Mouse (Mus musculus) gastrocnemius, postnatal 25 days (tissue): Measurements from ENCODE around the gene Zfp202. TPM values are rescaled to one million over a fixed set of nuclear protein-coding genes. Genes with fewer than 3 reads are reported as not detected.

Source experiments
- DNase-seq: peaks from one replicate; pipeline ENCODE4 v3.0.0; 2022
- total RNA-seq, 2 experiments: library from RNA; stranded (reverse); gene quantifications; 1 replicate in 1 of 2; 2 replicates in 1 of 2; pipeline ENCODE4 v1.2.3; 2021

Zfp202 gene
- total RNA-seq, 2 experiments from 2014 or later = 1.3 to 1.4 TPM

DNA sequence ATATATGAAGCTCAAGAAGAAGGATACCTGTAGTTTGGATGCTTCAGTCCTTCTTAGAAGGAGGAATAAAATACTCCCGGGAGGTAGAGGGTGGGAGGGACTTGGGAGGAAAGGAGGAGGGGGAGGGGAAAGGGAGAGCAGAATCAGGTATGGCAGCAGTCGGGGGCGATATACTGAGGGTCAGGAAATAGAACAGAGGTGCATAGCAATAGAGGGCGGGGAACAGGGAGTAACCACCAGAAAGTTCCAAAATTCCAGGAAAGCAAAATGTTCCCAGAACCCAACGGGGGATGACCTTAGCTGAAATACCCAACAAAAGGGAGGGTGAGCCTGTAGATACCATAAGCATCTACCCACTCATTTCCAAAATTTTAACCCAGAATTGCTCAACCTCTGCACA is 48.2 kb downstream of the Zfp202 start:
- no peak for DNase-seq

DNA sequence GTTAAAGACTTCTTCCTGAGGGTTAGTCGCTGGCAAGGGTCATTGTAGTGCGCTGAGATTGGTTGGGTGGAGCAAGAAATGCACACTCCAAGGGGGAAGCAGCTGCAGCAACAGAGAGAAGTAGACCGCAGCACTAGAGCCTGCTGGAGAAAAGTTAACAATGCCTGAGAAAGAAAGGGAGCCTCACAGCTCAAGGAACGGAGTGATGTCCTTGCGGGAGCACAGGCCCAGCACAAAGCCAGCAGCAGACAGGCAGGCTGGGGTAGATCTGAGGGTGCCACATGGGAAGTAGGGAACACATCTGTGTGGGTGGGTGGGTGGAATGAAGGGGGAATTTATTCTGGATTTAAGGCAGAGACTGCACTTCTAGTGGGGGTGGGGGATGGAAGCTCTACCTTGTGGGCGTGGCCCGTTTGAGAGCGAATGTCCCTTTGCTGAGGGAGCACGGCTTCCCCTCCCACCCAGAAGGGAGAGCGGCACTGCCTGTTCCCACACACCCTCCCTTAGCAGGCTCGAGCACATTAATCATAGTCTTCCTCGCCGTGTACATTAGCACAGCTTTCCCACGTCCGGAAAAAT is 49.2 kb downstream of the Zfp202 start:
- DNase-seq = peak; percentile 13

DNA sequence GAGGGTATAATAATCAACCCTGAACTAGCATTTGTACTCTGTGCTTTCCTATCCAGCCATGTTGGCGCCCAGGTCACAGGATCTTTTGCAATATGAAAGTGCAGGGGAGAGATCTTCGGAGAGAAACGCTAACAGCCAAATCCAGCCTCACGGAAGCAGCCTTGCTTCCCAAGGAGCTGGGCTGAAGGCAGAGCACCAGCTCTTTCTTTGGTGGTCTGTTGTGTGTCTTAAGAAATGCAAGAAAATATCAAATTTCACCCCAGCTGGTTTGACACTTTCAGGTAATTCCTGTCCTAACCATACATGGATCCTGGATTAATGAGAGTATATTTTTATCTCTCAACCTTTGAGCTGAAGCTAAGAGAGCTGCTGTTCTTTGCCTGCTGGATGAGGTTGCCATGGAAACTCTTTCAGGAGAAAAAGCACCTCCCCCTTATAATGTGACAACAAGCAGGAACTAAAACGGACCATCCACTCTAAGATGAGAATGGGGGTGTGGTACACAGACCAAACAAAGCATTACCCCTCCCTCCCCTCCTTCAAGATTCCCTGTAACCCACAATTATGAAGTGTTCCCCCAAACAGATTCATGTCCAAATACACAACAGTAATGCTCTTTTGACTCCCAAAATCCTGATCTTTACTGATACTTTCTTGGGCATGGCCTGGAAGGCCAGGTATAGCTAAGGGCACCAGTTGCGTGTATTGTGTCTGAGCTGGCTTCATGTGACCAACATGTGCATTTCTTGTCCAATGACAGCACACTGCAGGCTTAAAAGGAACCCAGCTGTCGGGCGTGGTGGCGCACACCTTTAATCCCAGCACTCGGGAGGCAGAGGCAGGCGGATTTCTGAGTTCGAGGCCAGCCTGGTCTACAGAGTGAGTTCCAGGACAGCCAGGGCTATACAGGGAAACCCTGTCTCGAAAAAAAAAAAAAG is 50.1 kb downstream of the Zfp202 start:
- DNase-seq = no peak

DNA sequence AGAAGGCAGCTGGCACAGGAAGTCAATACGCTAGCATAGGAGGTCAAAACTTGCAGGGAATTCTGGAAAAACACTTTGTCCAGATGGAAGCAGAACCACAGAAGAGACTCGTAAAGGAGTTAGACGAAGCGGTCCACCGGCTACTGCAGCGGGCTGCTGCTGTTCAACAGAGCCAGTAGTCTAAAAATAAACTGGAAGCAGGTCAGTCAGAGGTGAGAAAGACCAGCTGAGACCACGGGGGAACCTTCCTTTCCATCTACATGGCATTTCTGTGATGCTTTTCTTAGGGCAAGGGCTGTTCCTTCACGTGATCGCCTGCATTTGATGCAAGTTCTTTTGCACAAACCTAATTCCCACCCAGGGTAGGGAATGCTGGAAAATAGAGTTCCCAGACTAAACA is 53.4 kb downstream of the Zfp202 start:
- no peak for DNase-seq

DNA sequence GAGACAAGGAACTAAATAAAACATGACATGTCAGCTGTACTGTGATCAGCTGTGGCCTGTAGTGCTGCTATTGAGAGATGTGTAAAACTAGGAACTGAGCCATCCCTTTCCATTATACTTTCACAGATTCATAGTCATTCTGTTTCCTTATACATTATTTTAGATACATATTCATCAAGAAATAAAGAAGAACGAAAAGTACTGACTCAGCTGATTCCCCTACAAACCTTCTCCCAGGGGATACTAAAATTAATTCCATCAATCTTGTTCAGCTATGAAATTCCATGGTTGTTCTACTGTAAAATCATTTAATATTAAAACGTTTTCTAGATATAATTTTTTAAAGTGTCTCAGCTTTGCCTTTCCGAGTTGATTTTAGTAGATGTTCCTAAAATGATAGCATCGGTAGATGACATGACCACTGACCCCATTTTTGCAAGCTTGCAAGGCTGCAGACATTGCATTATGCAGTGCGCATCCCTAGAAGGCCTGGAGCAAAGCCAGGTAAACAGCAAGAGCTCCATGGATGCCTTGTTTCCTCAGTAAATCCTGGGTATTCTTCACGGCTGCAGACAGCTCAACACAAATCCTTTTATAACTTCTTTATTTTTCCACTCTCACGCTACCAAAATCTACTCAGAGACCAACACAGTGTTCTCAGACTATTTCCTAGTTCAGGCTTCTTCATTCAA is 54.0 kb downstream of the Zfp202 start:
- no peak for DNase-seq

DNA sequence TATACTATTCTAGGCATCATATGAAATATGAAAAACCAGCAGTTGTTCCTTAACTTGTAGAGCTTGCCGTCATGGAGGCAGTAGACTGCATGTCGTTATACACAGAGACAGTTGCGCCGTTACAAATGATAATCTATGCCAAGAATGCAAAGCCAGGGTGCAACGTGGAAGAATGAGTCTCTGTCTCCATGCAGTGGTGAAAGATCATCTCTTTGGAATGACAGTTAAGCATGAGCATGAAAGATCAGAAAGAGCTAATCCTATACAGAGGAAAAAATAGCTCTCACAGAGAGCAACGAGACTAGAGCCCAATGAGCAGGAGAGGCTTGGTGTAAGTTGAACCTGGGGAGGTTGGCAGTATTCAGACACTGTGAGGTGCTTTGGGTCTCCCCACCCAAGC is 54.6 kb downstream of the Zfp202 start:
- DNase-seq = no peak

DNA sequence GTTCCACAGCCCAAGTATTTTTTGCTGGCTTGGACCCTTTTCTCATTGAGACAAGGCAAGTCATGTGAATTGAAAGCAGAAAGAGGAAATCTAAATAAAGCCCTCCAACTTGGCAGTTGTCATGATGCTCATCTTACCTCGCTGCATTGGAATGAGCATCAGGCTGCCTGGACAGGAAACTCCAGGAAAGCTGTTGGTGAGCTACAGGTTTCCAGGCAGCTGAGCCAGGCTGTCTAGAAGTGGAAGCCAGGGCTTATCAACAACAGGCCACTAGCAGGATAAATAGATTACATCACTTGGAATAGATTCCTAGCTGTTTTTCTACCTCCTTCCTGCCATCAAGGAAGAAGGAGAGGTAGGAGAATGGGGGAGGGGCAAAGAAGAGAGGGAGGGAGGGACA is 57.0 kb downstream of the Zfp202 start:
- no peak for DNase-seq

DNA sequence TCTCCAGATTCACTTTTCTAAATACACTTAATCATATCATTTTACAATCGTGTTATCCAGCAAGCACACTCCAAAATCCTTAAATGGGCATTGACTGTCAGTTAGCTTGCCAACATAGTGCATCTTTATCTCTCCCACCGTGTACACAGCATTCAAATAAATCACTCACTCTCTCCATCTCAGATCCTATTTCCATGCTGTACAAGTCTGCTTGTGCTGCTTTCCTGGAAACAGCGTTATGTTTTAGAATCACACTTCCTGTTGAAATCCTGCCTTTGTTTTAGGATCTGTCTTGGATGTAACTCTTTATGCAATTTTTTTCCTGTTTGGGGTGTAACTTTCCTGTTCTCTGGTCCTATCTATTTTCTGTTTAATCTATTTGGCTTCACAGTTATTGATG is 60.3 kb downstream of the Zfp202 start:
- no peak for DNase-seq

Other genes with a start within 250 kb of the Zfp202 start
- not detected for gene Olfr975, start 240.3 kb upstream of the Zfp202 start, total RNA-seq
- gene Olfr976, start 231.2 kb upstream of the Zfp202 start, total RNA-seq = not detected
- not detected for gene Olfr978, start 200.2 kb upstream of the Zfp202 start, total RNA-seq
- gene Olfr979, start 188.9 kb upstream of the Zfp202 start, total RNA-seq = not detected
- not detected for gene Olfr980, start 182.7 kb upstream of the Zfp202 start, total RNA-seq
- gene Olfr981, start 170.9 kb upstream of the Zfp202 start, total RNA-seq = not detected
- gene Olfr982, start 118.5 kb upstream of the Zfp202 start, total RNA-seq = not detected
- gene Olfr983, start 98.7 kb upstream of the Zfp202 start, total RNA-seq = not detected
- not detected for gene Olfr984, start 78.1 kb upstream of the Zfp202 start, total RNA-seq
- gene Olfr985, start 62.1 kb upstream of the Zfp202 start, total RNA-seq = not detected
- gene Tmem225, start 44.2 kb upstream of the Zfp202 start, total RNA-seq = not detected
- gene Olfr986, start 11.4 kb upstream of the Zfp202 start, total RNA-seq = not detected
- gene Scn3b, start 76.9 kb downstream of the Zfp202 start, total RNA-seq = 1 to 10 TPM; 1.9 to 4.4 TPM